21 mouse cellular contexts compared by ENCODE assay signal in genomic region chr16:76537871-76538270, GRCm38 (mm10).
DNase-seq lines count a peak whose midpoint lies in the region; ATAC-seq and TF ChIP-seq lines count a peak whose summit lies in the region.
"Had no signal": no experiment of that assay in that cellular context is flagged by ENCODE, and none has a peak within 500 bp of the region (broad histone marks: within the 10 kb centered on the region; RNA-seq: fewer than 3 reads in every experiment).

No protein-coding gene starts in this region.

- H3K27ac ChIP-seq in midbrain, embryonic 10.5 days (replicated peaks): no peak overlapping the region
- no peak overlapping the region for H3K27ac ChIP-seq in midbrain, embryonic 13.5 days
- no peak overlapping the region for H3K27ac ChIP-seq in layer of hippocampus, adult 2 months
- H3K27ac ChIP-seq: embryonic facial prominence, embryonic 12.5 days; hindbrain, embryonic 13.5 days; left cerebral cortex, adult 2 months; stomach, postnatal 0 days had no signal

- H3K4me1 ChIP-seq in midbrain, embryonic 10.5 days: peaks cover 36% of the 10 kb centered on the region
- peaks cover 20% of the 10 kb centered on the region for H3K4me1 ChIP-seq in midbrain, embryonic 13.5 days (replicated peaks)

- no peak overlapping the region for H3K4me3 ChIP-seq in midbrain, embryonic 10.5 days
- no peak overlapping the region for H3K4me3 ChIP-seq in midbrain, embryonic 13.5 days (replicated peaks)
- H3K4me3 ChIP-seq in layer of hippocampus, adult 2 months: no peak overlapping the region
- H3K4me3 ChIP-seq: embryonic facial prominence, embryonic 12.5 days; hindbrain, embryonic 13.5 days; left cerebral cortex, adult 2 months had no signal

- no peak for ATAC-seq in midbrain, embryonic 13.5 days
- peak; percentile 70; the same call in 1 of the 2 replicates for ATAC-seq in monocyte, adult 5-6 weeks (replicated peaks; ENCODE audit: insufficient number of reproducible peaks, low FRiP score, low TSS enrichment, poor library complexity, severe bottlenecking)
- ATAC-seq: forebrain, embryonic 14.5 days had no signal

- no peaks in the 10 kb centered on the region for H3K36me3 ChIP-seq in midbrain, embryonic 10.5 days
- H3K36me3 ChIP-seq in midbrain, embryonic 13.5 days: no peaks in the 10 kb centered on the region
- H3K36me3 ChIP-seq: embryonic facial prominence, embryonic 12.5 days; hindbrain, embryonic 13.5 days had no signal

- TF ChIP-seq CTCF in layer of hippocampus, adult 2 months (conservative IDR thresholded peaks at IDR 0.05): no peak

- WGBS in midbrain, embryonic 10.5 days: 94% methylated on average over 11 of the region's 11 CpGs
- WGBS in midbrain, embryonic 13.5 days: 93% methylated on average over 11 of the region's 11 CpGs

- peaks cover 7% of the 10 kb centered on the region for H3K27me3 ChIP-seq in midbrain, embryonic 10.5 days (ENCODE audit: low read depth, poor library complexity, severe bottlenecking)
- no peaks in the 10 kb centered on the region for H3K27me3 ChIP-seq in midbrain, embryonic 13.5 days
- H3K27me3 ChIP-seq: embryonic facial prominence, embryonic 12.5 days; hindbrain, embryonic 13.5 days had no signal

- no peak overlapping the region for H3K9ac ChIP-seq in midbrain, embryonic 13.5 days (replicated peaks)
- H3K9ac ChIP-seq: embryonic facial prominence, embryonic 12.5 days; hindbrain, embryonic 13.5 days had no signal

- H3K4me2 ChIP-seq in midbrain, embryonic 13.5 days (replicated peaks): no peak overlapping the region
- H3K4me2 ChIP-seq: embryonic facial prominence, embryonic 12.5 days; hindbrain, embryonic 13.5 days; midbrain, embryonic 11.5 days had no signal

- peak; percentile 9 for DNase-seq in midbrain, embryonic 10.5 days (ENCODE audit: low spot score)
- DNase-seq in CD4-positive helper T cell, adult 2 months (ENCODE audit: low read depth, low spot score): peak; percentile 16
- DNase-seq in T-cell, adult 2 months (ENCODE audit: low spot score): peak; percentile 18
- DNase-seq in layer of hippocampus, adult 2 months (ENCODE audit: low spot score in 2 of 2): no peak
- DNase-seq in layer of hippocampus, adult 9-11 months: no peak
- DNase-seq: adrenal gland, postnatal 36 days; cerebellum, adult 2 months; gastrocnemius, postnatal 25 days; heart, postnatal 10 days; kidney, adult 8-10 months; kidney, postnatal 25 days; left cerebral cortex, postnatal 4 days; liver had no signal

- H3K9me3 ChIP-seq in midbrain, embryonic 10.5 days (replicated peaks): no peaks in the 10 kb centered on the region
- H3K9me3 ChIP-seq in midbrain, embryonic 13.5 days: no peaks in the 10 kb centered on the region
- H3K9me3 ChIP-seq: embryonic facial prominence, embryonic 12.5 days; hindbrain, embryonic 13.5 days had no signal

Comparison
In these comparisons a context has a peak if more than half of its experiments do, and no peak if none do; other contexts are left out.
1. DNase-seq: peak in midbrain, embryonic 10.5 days (single experiment), CD4-positive helper T cell, adult 2 months (single experiment) and T-cell, adult 2 months (single experiment); none in layer of hippocampus, adult 2 months (0 of 2) and layer of hippocampus, adult 9-11 months (single experiment).